Mouse (Mus musculus) myocyte (in vitro differentiated cells): ENCODE measurements at regions not wholly inside any gene's neighbourhood (a gene's known extent, or its start where the extent isn't known, plus 50 kb on each side); places are given as distances from the start of the nearest gene placed in this dataset.

Experiments
- H3K27me3 ChIP-seq: one replicate; pipeline ENCODE4 v1.6.1; 2011; ENCODE audit not compliant: control insufficient read depth, insufficient read depth, insufficient read length
- H3K36me3 ChIP-seq: one replicate; pipeline ENCODE4 v1.6.1; 2011; ENCODE audit not compliant: control insufficient read depth, insufficient read depth
- H3K4me2 ChIP-seq: one replicate; pipeline ENCODE4 v1.6.1; 2011; ENCODE audit warnings: low read depth, control low read depth
- H3K4me3 ChIP-seq: one replicate; pipeline ENCODE4 v1.5.1; 2011; ENCODE audit warnings: mild to moderate bottlenecking, control low read depth, moderate library complexity
- H3K79me2 ChIP-seq: one replicate; pipeline ENCODE4 v1.6.1; 2011; ENCODE audit not compliant: control insufficient read depth, insufficient read depth
- H3ac ChIP-seq: one replicate; pipeline ENCODE4 v1.6.1; 2011; ENCODE audit not compliant: control insufficient read depth, insufficient read length
- CEBPB ChIP-seq: IDR thresholded peaks from 2 replicates; pipeline ENCODE4 v1.6.1; 2011; ENCODE audit warnings: mild to moderate bottlenecking, moderate library complexity; ENCODE audit not compliant: poor library complexity, insufficient read depth, severe bottlenecking
- E2F4 ChIP-seq: IDR thresholded peaks from one replicate; pipeline ENCODE4 v1.6.1; 2011; ENCODE audit warnings: mild to moderate bottlenecking, control low read depth, moderate library complexity; ENCODE audit not compliant: insufficient read depth
- MAX ChIP-seq: IDR thresholded peaks from one replicate; pipeline ENCODE4 v1.6.1; 2011; ENCODE audit warnings: low read depth, mild to moderate bottlenecking, control low read depth
- MYOD1 ChIP-seq, 3 experiments: IDR thresholded peaks; one replicate each; pipeline ENCODE4 v1.6.1; 2011; ENCODE audit warnings: control low read depth in 2 of 3, low read depth in 2 of 3, mild to moderate bottlenecking in 2 of 3, moderate library complexity in 1 of 3; ENCODE audit not compliant: insufficient read length in 2 of 3, control insufficient read depth in 1 of 3
- MYOG ChIP-seq, 3 experiments: IDR thresholded peaks; one replicate each; pipeline ENCODE4 v1.6.1; 2011; ENCODE audit warnings: control low read depth in 2 of 3, low read depth in 2 of 3, mild to moderate bottlenecking in 2 of 3; ENCODE audit not compliant: insufficient read length in 2 of 3, control insufficient read depth in 1 of 3, insufficient read depth in 1 of 3
- POLR2A ChIP-seq: IDR thresholded peaks from one replicate; pipeline ENCODE4 v1.6.1; 2011; ENCODE audit warnings: low read depth, mild to moderate bottlenecking, control low read depth, moderate library complexity; ENCODE audit not compliant: insufficient read length
- POLR2AphosphoS2 ChIP-seq: IDR thresholded peaks from one replicate; pipeline ENCODE4 v1.6.1; 2011; ENCODE audit warnings: low read depth, control low read depth; ENCODE audit not compliant: insufficient read length
- REST ChIP-seq: IDR thresholded peaks from one replicate; pipeline ENCODE4 v1.6.1; 2011; ENCODE audit warnings: mild to moderate bottlenecking, control low read depth, moderate library complexity; ENCODE audit not compliant: insufficient read depth, insufficient read length
- SRF ChIP-seq: IDR thresholded peaks from one replicate; pipeline ENCODE4 v1.6.1; 2011; ENCODE audit warnings: low read depth; ENCODE audit not compliant: control insufficient read depth, insufficient read length
- TCF12 ChIP-seq: IDR thresholded peaks from one replicate; pipeline ENCODE4 v1.6.1; 2011; ENCODE audit warnings: mild to moderate bottlenecking, control low read depth; ENCODE audit not compliant: poor library complexity, insufficient read depth, severe bottlenecking
- TCF3 ChIP-seq: IDR thresholded peaks from one replicate; pipeline ENCODE4 v1.6.1; 2011; ENCODE audit warnings: low read depth, control low read depth; ENCODE audit not compliant: insufficient read length
- USF1 ChIP-seq: IDR thresholded peaks from one replicate; pipeline ENCODE4 v1.6.1; 2011; ENCODE audit warnings: low read depth, mild to moderate bottlenecking, control low read depth, moderate library complexity

DNA sequence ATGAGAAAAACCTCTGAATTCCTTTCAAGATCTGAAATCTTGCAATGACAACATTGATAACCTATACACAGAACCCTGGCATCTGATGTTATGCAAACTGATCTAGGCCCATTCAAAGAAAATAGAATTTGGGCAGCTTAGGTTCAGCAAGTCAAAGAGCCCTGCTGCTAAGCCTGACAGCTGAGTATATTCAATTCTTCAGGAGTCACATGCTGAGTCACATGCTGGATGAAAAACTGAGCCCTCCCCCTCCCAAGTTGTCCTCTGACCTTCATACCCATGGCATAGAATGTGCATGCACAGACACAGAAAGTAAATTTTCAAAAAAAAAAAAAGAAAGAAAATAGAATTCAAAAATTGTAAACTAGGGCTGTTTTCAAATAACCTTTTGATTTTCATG, 355.6 kb upstream of the Cited2 start:
- TF ChIP-seq USF1 (peak; percentile 89), POLR2AphosphoS2 (no peak)
- H3K4me3 ChIP-seq: no peak overlapping the region
- peak overlapping the region; percentile 30 for H3K4me2 ChIP-seq

DNA sequence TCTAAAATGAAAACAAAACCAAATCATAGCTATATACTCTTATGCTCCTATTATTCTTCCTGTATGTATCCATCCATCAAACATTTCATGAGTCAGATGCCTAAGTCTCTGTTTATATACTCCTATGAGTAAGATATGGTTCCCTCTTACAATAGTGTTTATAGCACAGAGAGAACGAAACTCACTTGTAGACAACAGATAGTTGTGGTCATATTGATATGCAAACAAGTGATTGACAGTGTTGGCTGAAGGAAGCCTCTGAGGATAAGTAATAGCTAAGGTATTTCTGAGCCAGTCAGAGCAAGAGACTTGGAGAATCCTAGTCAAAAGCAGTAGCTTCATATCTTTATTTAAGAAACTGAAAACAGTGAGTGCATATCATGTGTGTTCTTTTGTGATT, 354.4 kb upstream of the Cited2 start:
- no peak for TF ChIP-seq SRF
- TF ChIP-seq MYOD1 (IDR thresholded peaks at IDR 0.05; ENCODE audit: control insufficient read depth in 1 of 3, insufficient read length in 2 of 3, low read depth in 2 of 3): no peak
- no peak for TF ChIP-seq TCF12
- no peak for TF ChIP-seq E2F4
- no peak for TF ChIP-seq MYOG (IDR thresholded peaks at IDR 0.05; ENCODE audit: control insufficient read depth in 1 of 3, insufficient read depth in 1 of 3, insufficient read length in 2 of 3, low read depth in 2 of 3)
- no peak for TF ChIP-seq TCF3
- no peak for TF ChIP-seq USF1
- TF ChIP-seq POLR2AphosphoS2: no peak
- TF ChIP-seq CEBPB: no peak
- no peak for TF ChIP-seq REST
- no peak for TF ChIP-seq POLR2A
- no peak for TF ChIP-seq MAX
- H3K4me3 ChIP-seq: no peak overlapping the region
- H3K4me2 ChIP-seq: no peak overlapping the region
- no peaks in the 10 kb centered on the region for H3K36me3 ChIP-seq
- no peaks in the 10 kb centered on the region for H3K79me2 ChIP-seq
- H3ac ChIP-seq: no peak overlapping the region
- H3K27me3 ChIP-seq: no peaks in the 10 kb centered on the region

More for the DNA sequence above, 355.6 kb upstream of the Cited2 start:
- no peak overlapping the region for H3ac ChIP-seq
- no peaks in the 10 kb centered on the region for H3K79me2 ChIP-seq
- no peaks in the 10 kb centered on the region for H3K36me3 ChIP-seq
- H3K27me3 ChIP-seq: no peaks in the 10 kb centered on the region

GRCm38 (mm10) chr10:17372905-17373304, 350.1 kb upstream of the Cited2 start:
- Histone ChIP-seq H3K4me3 (no peak overlapping the region), H3ac (no peak overlapping the region), H3K27me3 (no peaks in the 10 kb centered on the region), H3K79me2 (no peaks in the 10 kb centered on the region), H3K36me3 (no peaks in the 10 kb centered on the region), H3K4me2 (no peak overlapping the region)
- TF ChIP-seq REST (no peak), USF1 (no peak), TCF12 (no peak), E2F4 (no peak), MYOG (IDR thresholded peaks at IDR 0.05; ENCODE audit: control insufficient read depth in 1 of 3, insufficient read depth in 1 of 3, insufficient read length in 2 of 3, low read depth in 2 of 3) (no peak), MAX (no peak), POLR2AphosphoS2 (no peak), TCF3 (no peak), POLR2A (no peak), CEBPB (no peak), MYOD1 (IDR thresholded peaks at IDR 0.05; ENCODE audit: control insufficient read depth in 1 of 3, insufficient read length in 2 of 3, low read depth in 2 of 3) (no peak), SRF (no peak)

DNA sequence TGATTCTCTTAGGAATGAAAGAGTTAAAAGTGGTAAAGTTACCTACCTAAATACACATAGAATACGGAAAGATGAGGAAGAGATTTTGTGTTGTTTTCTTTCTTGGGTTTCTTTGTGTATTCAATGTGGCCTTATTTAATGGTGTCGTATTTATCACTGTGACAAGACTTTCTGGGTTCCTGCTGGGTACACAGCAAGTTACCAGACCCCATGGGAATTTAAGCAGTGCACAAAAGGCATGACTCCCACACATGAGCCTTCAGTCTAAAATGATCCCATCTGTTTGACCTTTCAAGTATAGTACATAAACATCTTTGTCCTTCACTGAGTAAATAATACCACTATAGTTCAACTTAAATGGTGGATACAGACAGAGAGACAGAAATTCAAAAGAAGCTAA, 349.0 kb upstream of the Cited2 start:
- no peak overlapping the region for H3K4me3 ChIP-seq
- no peak for TF ChIP-seq MYOD1 (IDR thresholded peaks at IDR 0.05; ENCODE audit: control insufficient read depth in 1 of 3, insufficient read length in 2 of 3, low read depth in 2 of 3)
- TF ChIP-seq REST: no peak
- no peak for TF ChIP-seq POLR2AphosphoS2
- no peaks in the 10 kb centered on the region for H3K27me3 ChIP-seq
- H3ac ChIP-seq: no peak overlapping the region
- no peaks in the 10 kb centered on the region for H3K79me2 ChIP-seq
- no peaks in the 10 kb centered on the region for H3K36me3 ChIP-seq
- no peak overlapping the region for H3K4me2 ChIP-seq

DNA sequence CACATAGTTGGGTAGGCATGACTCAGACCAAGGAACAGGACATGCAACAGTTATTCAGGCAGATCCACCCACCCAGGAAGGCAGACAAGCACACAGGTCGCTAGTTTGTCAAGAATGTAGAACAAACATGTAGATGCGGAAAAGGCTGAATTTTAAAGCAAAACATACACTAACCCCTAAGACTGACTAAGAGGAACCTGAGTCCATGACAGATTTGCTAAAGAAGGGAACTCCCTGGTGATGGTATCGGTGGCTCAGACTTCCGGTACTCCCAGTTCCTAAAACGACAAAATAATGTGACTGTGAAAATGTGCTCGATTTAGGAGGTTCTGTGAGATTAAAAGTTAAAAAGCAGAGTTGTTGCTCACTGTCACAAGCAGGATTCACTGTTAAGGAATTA, 340.0 kb upstream of the Cited2 start:
- Histone ChIP-seq H3K4me2 (no peak overlapping the region), H3K36me3 (no peaks in the 10 kb centered on the region), H3K27me3 (no peaks in the 10 kb centered on the region), H3K4me3 (no peak overlapping the region), H3ac (no peak overlapping the region), H3K79me2 (no peaks in the 10 kb centered on the region)
- TF ChIP-seq CEBPB (no peak), MYOD1 (IDR thresholded peaks at IDR 0.05; ENCODE audit: control insufficient read depth in 1 of 3, insufficient read length in 2 of 3, low read depth in 2 of 3) (no peak), USF1 (no peak), TCF12 (no peak)
